Mouse (Mus musculus) limb, embryonic 15.5 days (tissue): ENCODE measurements at regions not wholly inside any gene's neighbourhood (a gene's known extent, or its start where the extent isn't known, plus 50 kb on each side); places are given as distances from the start of the nearest gene placed in this dataset.
"Not testable (repeated sequence)": the region's sequence is repeated elsewhere in the genome, so short reads cannot be mapped to it uniquely, and the experiment has no call there.

Experiments used
- ATAC-seq: fragments of 200-750 bp; cut with Nextera tagmentation; 2 replicates; pipeline ENCODE4 v1.8.0; 2017; ENCODE audit warnings: low read depth, moderate TSS enrichment; ENCODE audit not compliant: insufficient number of reproducible peaks, low FRiP score, low TSS enrichment
- H3K27ac ChIP-seq: fragments of 300-500 bp; sonication (generic); 2 replicates; pipeline ENCODE4 v1.5.1; 2015; ENCODE audit warnings: moderate library complexity, mild to moderate bottlenecking, inconsistent platforms
- H3K27me3 ChIP-seq: fragments of 300-500 bp; sonication (generic); 2 replicates; pipeline ENCODE4 v1.6.1; 2015; ENCODE audit warnings: inconsistent platforms
- H3K36me3 ChIP-seq: fragments of 300-500 bp; sonication (generic); 2 replicates; pipeline ENCODE4 v1.6.1; 2015; ENCODE audit warnings: inconsistent platforms
- H3K4me1 ChIP-seq: fragments of 300-500 bp; sonication (generic); 2 replicates; pipeline ENCODE4 v1.6.1; 2015; ENCODE audit warnings: inconsistent platforms
- H3K4me2 ChIP-seq: fragments of 300-500 bp; sonication (generic); 2 replicates; pipeline ENCODE4 v1.6.1; 2015; ENCODE audit warnings: mild to moderate bottlenecking, inconsistent platforms
- H3K4me3 ChIP-seq: fragments of 300-500 bp; sonication (generic); 2 replicates; pipeline ENCODE4 v1.5.1; 2015; ENCODE audit warnings: mild to moderate bottlenecking, inconsistent platforms
- H3K9ac ChIP-seq: fragments of 300-500 bp; sonication (generic); 2 replicates; pipeline ENCODE4 v1.6.1; 2015; ENCODE audit warnings: inconsistent platforms
- H3K9me3 ChIP-seq: fragments of 300-500 bp; sonication (generic); 2 replicates; pipeline ENCODE4 v1.6.1; 2016; ENCODE audit warnings: inconsistent platforms
- WGBS: fragments of 180-500 bp; shearing (Covaris S2); methylation state at CpG from one replicate; pipeline ENCODE4 v1.1.7; 2015; 5-methylcytosine and 5-hydroxymethylcytosine counted together

DNA sequence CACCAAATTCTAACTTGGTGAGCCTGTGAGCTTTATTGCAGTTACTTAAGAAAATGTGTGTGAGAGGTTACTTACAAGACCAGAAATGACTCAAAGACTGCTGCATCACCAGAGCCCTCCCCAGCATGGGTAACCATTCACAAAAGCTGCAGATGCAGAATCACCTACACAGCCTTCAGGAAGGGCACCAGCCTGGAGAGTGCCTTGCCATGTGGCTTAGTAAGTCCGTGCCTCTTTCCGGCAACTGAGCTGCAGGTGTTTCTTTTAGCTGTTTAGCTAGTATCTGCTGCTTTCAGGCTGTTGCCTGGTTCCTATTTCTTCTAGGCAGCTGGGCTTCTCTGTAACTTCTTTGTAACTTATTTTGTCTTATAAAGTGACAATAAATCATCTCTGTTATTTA is 213.2 kb upstream of the Stxbp6 start:
- WGBS, result 43% methylated on average over 2 of the region's 2 CpGs
- Histone ChIP-seq H3K9me3 (no peaks in the 10 kb centered on the region), H3K27me3 (no peaks in the 10 kb centered on the region), H3K4me3 (no peak overlapping the region), H3K9ac (no peak overlapping the region), H3K36me3 (no peaks in the 10 kb centered on the region), H3K4me2 (no peak overlapping the region), H3K4me1 (no peaks in the 10 kb centered on the region), H3K27ac (no peak overlapping the region)
- ATAC-seq, result no peak

DNA sequence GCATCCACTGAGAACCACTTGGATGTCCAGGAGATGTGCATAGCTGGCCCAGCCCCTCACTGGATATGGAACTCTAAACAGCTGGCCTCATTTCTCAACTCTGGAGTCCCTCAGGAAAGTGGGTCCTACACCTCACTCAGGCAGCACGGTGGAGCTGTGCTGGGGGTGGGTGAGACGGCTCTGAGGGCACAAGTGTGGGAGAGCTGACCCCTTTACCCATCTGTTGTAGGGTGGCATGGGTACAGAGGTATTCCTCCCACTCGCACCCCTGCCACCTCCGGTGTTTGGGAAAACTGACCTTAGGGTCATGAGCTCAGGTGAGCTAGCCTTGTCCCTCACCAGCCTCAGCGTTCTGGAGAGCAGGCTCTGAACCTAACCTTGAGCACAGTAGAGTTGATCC is 181.8 kb upstream of the Stxbp6 start:
- H3K4me2 ChIP-seq, result no peak overlapping the region
- no peaks in the 10 kb centered on the region for H3K4me1 ChIP-seq
- no peak overlapping the region for H3K9ac ChIP-seq
- H3K9me3 ChIP-seq, result no peaks in the 10 kb centered on the region
- no peaks in the 10 kb centered on the region for H3K27me3 ChIP-seq
- H3K36me3 ChIP-seq, result no peaks in the 10 kb centered on the region
- no peak for ATAC-seq
- no peak overlapping the region for H3K4me3 ChIP-seq
- H3K27ac ChIP-seq, result no peak overlapping the region
- WGBS, result 88% methylated on average over 5 of the region's 5 CpGs

DNA sequence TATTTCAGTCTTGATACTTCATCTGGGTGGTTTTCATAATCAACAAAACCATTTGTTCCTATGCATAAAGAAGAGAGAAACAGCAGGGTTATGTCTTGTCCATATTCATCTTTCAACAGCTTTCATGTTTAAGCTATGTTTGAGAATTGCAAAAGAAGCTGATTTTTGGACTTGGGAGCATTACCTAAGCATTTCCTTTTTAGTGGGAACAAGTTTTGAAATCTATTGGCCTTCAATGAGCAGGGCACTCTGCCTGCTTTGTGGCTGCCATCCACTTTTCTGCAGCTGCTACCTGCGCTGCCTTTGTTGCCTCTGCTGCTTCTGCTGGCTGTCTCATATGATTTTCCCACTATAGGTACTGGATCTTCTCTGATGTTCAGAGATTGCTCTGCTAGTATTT is 136.6 kb upstream of the Stxbp6 start:
- Histone ChIP-seq H3K27ac (no peak overlapping the region), H3K4me3 (no peak overlapping the region), H3K9ac (no peak overlapping the region), H3K4me1 (no peaks in the 10 kb centered on the region), H3K4me2 (no peak overlapping the region), H3K27me3 (no peaks in the 10 kb centered on the region), H3K9me3 (no peaks in the 10 kb centered on the region), H3K36me3 (no peaks in the 10 kb centered on the region)
- ATAC-seq, result no peak
- WGBS, result 97% methylated on average over 1 of the region's 1 CpGs

DNA sequence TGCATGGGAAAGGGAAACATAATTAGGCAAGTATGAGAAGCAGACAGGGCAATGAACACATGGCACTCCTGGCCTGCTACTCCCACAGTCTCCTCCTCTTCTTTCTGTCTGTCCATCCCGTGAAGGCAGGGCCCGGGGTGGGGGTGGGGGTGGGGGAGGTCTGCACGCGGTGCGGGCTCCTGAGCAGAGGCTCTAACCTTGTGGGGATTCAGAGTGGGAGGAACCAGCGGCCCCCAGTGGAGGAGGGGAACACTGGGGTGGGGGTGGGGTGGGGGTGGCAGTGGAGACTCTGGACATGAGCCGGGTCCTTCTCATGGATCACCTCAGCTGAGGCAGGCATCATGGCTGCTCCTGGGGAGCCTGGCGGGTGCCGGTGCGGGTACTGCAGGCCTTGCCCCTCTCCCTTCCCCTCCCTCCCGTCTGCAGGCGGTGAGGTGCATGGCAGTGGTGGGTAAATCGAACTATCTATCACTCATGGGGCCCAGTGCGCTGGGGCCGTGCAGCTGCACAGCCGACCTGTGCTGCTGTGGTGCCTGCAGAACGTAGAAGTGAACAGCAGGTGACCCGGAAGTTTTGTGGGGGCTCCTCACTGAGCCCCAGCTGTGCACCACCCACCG is 120.9 kb upstream of the Stxbp6 start:
- no peaks in the 10 kb centered on the region for H3K9me3 ChIP-seq
- H3K9ac ChIP-seq, result no peak overlapping the region
- 64% methylated on average over 17 of the region's 19 CpGs for WGBS
- no peak overlapping the region for H3K27ac ChIP-seq
- peak; percentile 35; the same call in 1 of the 2 replicates for ATAC-seq
- no peak overlapping the region for H3K4me2 ChIP-seq
- H3K4me1 ChIP-seq, result no peaks in the 10 kb centered on the region
- H3K4me3 ChIP-seq, result no peak overlapping the region
- H3K27me3 ChIP-seq, result no peaks in the 10 kb centered on the region
- H3K36me3 ChIP-seq, result no peaks in the 10 kb centered on the region

DNA sequence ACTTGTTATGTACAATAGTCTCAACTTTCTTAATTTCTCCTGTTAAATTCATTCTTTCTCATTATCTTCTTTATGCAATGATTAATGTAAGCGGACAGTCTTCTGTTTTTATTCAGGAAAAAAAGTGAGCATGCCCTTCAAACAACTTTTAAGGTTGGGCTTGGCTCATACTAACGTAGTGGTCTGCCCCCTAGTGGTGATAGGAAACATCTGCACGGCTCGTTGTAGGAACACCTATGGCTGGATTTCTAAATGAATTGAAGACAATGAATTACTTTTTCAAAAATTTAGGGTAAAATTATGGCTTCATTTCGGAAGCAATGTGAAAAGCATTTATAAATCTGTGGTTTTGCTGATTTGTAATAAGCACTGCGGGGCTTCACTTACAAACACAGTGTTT is 112.6 kb upstream of the Stxbp6 start:
- ATAC-seq, result no peak
- Histone ChIP-seq H3K4me2 (no peak overlapping the region), H3K4me1 (no peaks in the 10 kb centered on the region), H3K9me3 (no peaks in the 10 kb centered on the region), H3K27me3 (no peaks in the 10 kb centered on the region), H3K4me3 (no peak overlapping the region), H3K27ac (no peak overlapping the region), H3K9ac (no peak overlapping the region), H3K36me3 (no peaks in the 10 kb centered on the region)
- WGBS, result 12% methylated on average over 6 of the region's 6 CpGs

DNA sequence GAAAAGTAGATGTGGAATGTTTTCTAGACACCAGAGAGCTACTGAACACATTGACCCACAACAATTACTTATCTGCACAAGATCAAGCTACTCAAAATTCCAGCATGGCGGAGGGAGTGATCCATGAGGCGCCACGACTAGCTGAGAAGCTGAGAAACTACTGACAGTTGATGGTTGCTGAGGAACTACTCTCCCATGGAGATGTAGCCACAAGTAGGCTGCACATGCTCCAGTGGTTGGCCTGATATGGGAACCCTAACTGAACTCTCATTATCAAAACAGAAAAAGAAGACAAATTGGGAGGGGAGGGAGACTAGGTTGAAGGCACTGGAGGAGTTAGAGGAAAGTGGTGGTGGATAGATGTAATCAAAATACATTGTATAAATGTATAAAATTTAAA is 110.0 kb upstream of the Stxbp6 start:
- Histone ChIP-seq H3K4me1 (no peaks in the 10 kb centered on the region), H3K9ac (no peak overlapping the region), H3K9me3 (no peaks in the 10 kb centered on the region), H3K27me3 (no peaks in the 10 kb centered on the region), H3K4me2 (no peak overlapping the region), H3K27ac (no peak overlapping the region), H3K36me3 (no peaks in the 10 kb centered on the region), H3K4me3 (no peak overlapping the region)
- 88% methylated on average over 3 of the region's 3 CpGs for WGBS
- no peak for ATAC-seq

DNA sequence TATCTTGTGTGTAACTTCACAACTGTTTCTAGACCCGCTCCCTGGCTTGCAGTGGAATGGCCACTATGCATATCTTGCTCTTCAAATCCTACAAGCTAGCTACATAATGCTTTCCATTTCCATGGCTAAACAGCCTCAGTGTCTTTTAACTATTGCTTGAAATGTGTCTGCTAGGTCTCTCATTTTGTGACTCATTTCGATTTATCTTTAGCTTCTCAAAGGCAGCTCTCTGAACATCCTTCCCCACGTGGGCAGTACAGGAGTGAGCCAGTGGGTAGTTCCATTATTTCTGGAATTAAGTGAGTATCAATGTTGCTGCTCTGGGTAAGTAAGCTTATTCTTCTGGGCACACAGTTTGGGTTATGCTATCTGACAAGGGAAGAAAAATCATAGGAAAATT is 102.9 kb upstream of the Stxbp6 start:
- WGBS, result 82% methylated on average over 3 of the region's 3 CpGs
- Histone ChIP-seq H3K4me1 (no peaks in the 10 kb centered on the region), H3K27ac (no peak overlapping the region), H3K4me3 (no peak overlapping the region), H3K9me3 (no peaks in the 10 kb centered on the region), H3K9ac (no peak overlapping the region), H3K4me2 (no peak overlapping the region), H3K36me3 (no peaks in the 10 kb centered on the region), H3K27me3 (no peaks in the 10 kb centered on the region)
- no peak for ATAC-seq

DNA sequence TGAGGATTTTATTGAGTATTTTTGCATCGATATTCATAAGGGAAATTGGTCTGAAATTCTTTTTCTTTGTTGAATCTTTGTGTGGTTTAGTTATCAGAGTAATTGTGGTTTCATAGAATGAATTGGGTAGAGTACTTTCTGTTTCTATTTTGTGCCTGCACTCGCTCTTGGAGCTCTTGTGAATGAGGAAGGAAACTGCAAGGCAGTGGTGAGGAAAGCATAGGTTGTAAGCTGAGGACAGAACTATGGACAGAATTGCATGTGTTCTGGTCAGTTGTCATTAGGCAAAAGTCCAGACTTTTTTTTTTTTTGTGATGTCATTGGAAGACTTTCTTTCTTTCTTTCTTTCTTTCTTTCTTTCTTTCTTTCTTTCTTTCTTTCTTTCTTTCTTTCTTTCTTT is 100.8 kb upstream of the Stxbp6 start:
- H3K9ac ChIP-seq, H3K4me2 ChIP-seq, ATAC-seq, H3K9me3 ChIP-seq, H3K4me3 ChIP-seq, H3K36me3 ChIP-seq, H3K27ac ChIP-seq, H3K27me3 ChIP-seq, H3K4me1 ChIP-seq: not testable (repeated sequence)
- 93% methylated on average over 2 of the region's 2 CpGs for WGBS

DNA sequence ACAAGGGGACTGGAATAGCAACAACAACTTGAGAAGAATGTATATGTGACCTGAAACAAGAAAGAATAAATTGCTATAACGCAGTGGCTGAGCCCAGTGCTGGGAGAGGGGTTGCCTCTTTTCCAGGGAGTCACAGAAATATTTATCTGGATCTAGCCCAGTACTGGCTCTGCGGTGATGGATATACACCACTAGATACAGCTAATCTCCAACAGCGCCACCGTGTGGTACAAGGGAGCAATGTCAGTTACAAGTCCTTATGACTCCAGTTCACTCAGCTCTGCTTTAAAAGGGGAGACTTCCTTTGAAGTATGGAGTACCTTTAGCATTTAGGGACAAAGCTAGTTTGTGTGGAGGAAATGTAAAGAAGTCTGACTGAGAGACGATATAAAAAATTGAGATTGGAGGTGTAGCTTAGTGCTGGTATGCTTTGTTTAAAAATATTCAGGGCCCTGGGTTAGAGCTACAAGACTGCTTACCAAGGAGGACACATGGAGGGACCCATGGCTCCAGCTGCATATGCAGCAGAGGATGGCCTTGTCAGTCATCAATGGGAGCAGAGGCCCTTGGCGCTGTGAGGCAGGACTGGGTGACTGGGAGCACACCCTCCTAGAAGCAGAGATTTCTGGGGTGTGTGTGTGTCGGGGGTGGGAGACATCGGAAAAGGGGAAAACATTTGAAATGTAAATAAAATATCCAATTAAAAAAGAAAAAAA is 97.6 kb upstream of the Stxbp6 start:
- 37% methylated on average over 8 of the region's 8 CpGs for WGBS
- Histone ChIP-seq H3K9ac (no peak overlapping the region), H3K27me3 (no peaks in the 10 kb centered on the region), H3K27ac (no peak overlapping the region), H3K4me2 (no peak overlapping the region), H3K4me3 (no peak overlapping the region), H3K36me3 (no peaks in the 10 kb centered on the region), H3K9me3 (no peaks in the 10 kb centered on the region), H3K4me1 (no peaks in the 10 kb centered on the region)
- no peak for ATAC-seq

DNA sequence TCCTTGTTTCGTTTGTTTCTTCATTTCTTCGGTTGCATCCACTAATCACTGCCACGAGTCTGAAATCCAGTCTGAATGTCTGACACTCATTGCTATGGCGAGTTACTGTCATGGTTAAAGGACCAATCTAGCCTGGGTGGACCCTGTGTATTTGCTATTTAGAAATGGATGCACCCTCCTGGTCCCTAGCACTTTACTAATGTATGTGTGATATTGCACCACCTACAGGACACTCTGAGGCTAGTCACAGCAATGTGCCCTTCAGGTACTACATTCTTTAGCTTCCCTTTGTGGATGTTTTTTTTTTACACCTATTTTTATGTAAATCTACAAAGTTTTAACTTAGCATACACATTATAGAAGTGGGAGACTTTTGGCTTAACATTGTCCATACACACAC is 87.5 kb upstream of the Stxbp6 start:
- Histone ChIP-seq H3K4me3 (no peak overlapping the region), H3K27me3 (no peaks in the 10 kb centered on the region), H3K9me3 (no peaks in the 10 kb centered on the region), H3K4me1 (no peaks in the 10 kb centered on the region), H3K36me3 (no peaks in the 10 kb centered on the region), H3K4me2 (no peak overlapping the region), H3K27ac (no peak overlapping the region), H3K9ac (no peak overlapping the region)
- 76% methylated on average over 4 of the region's 4 CpGs for WGBS
- no peak for ATAC-seq

DNA sequence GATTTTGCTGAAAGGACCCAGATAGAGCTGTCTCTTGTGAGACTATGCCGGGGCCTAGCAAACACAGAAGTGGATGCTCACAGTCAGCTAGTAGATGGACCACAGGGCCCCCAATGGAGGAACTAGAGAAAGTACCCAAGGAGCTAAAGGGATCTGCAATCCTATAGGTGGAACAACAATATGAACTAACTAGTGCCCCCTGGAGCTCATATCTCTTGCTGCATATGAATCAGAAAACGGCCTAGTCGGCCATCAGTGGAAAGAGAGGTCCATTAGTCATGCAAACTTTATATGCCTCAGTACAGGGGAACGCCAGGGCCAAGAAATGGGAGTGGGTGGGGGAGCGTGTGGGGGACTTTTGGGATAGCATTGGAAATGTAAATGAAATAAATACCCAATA is 87.1 kb upstream of the Stxbp6 start:
- not testable (repeated sequence) for H3K9me3 ChIP-seq, H3K27ac ChIP-seq, H3K4me3 ChIP-seq, H3K9ac ChIP-seq, H3K36me3 ChIP-seq, H3K4me1 ChIP-seq, H3K4me2 ChIP-seq, ATAC-seq, H3K27me3 ChIP-seq
- 82% methylated on average over 5 of the region's 5 CpGs for WGBS

DNA sequence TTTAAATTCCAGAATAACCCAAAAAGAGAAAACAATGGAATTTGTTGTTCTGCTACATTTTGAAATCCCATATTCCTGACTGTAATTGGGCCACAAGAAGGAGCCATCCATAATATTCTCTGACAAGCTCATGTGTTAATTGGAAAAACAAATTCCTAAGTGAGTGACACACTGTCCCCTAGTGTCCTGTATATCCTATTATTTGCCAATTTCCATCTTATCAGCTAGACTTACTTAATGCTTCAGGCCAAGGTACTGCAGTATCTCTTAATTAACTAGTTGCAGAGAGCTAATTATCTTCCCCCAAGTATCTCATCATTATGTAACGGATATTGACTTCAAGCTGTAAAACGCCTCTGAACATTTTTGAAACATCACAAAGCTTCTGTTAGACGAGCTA is 84.5 kb upstream of the Stxbp6 start:
- Histone ChIP-seq H3K27me3 (no peaks in the 10 kb centered on the region), H3K36me3 (no peaks in the 10 kb centered on the region), H3K9ac (no peak overlapping the region), H3K4me3 (no peak overlapping the region), H3K27ac (no peak overlapping the region), H3K9me3 (no peaks in the 10 kb centered on the region), H3K4me1 (no peaks in the 10 kb centered on the region), H3K4me2 (no peak overlapping the region)
- no peak for ATAC-seq
- 78% methylated on average over 3 of the region's 3 CpGs for WGBS
